Mouse (Mus musculus): Measurements from ENCODE around the gene Kif26b. TPM values are rescaled to one million over a fixed set of nuclear protein-coding genes. Genes with fewer than 3 reads are reported as not detected.

The Kif26b gene
- polyA plus RNA-seq, 1 experiment = 0.25 TPM

DNA sequence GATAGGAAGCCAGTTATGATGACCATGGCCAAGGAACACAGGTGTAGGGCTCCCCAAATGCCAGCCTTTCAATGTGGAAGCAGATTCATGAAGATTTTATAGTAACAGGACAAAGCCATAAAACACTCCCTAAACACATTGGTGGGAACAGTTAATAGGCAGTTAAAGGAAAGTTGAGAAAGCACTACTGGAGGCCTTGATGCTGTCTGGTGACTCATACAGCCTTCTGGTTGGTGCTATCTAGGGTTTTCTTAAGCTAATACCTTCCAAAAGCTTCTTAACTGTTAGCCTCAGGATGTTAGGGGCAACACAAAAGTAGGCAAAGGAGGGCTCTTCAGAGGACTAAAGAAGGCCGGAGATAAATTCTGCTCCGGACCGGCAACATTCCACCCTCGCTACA, 366.7 kb downstream of the Kif26b start:
- H3K4me3 ChIP-seq (ENCODE audit: control insufficient read depth, low read depth, low read length) = no peak overlapping the region
- no peak overlapping the region for H3K27ac ChIP-seq (ENCODE audit: control insufficient read depth, insufficient read depth, low read depth, low read length)
- no peaks in the 10 kb centered on the region for H3K36me3 ChIP-seq (ENCODE audit: control insufficient read depth, insufficient read depth, low read length)
- TF ChIP-seq CTCF (IDR thresholded peaks at IDR 0.05; ENCODE audit: control insufficient read depth, insufficient read depth, insufficient replicate concordance, low read depth, low read length) = no peak
- no peak for TF ChIP-seq POLR2A (IDR thresholded peaks at IDR 0.05; ENCODE audit: control insufficient read depth, low read depth, low read length)
- no peaks in the 10 kb centered on the region for H3K27me3 ChIP-seq (ENCODE audit: control insufficient read depth, insufficient read depth, low read length)
- no peaks in the 10 kb centered on the region for H3K4me1 ChIP-seq (ENCODE audit: control insufficient read depth, insufficient read depth, low read length)

DNA sequence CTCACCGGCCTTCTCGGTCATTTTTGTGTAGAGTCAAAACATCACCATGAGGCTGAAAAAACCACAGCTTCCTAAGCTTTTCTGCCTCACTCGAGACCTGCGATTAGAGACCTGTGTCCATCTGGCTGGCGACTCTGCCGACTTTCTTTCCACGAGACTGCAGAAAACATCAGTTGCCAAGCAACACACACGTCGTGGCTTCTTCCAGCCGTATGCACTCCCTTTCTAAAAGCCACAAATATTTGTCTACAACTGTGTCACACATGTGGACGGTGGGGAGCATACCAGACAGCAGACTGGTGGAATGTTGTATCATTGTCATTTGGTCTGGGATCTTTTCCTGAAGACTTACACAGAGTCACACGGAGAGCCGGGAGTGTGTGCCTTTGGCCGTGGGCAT, 382.0 kb downstream of the Kif26b start:
- Histone ChIP-seq H3K27me3 (ENCODE audit: control insufficient read depth, insufficient read depth, low read length) (no peaks in the 10 kb centered on the region), H3K27ac (ENCODE audit: control insufficient read depth, insufficient read depth, low read depth, low read length) (no peak overlapping the region), H3K4me1 (ENCODE audit: control insufficient read depth, insufficient read depth, low read length) (no peaks in the 10 kb centered on the region), H3K4me3 (ENCODE audit: control insufficient read depth, low read depth, low read length) (no peak overlapping the region), H3K36me3 (ENCODE audit: control insufficient read depth, insufficient read depth, low read length) (no peaks in the 10 kb centered on the region)
- no peak for TF ChIP-seq POLR2A (IDR thresholded peaks at IDR 0.05; ENCODE audit: control insufficient read depth, low read depth, low read length)
- no peak for TF ChIP-seq CTCF (IDR thresholded peaks at IDR 0.05; ENCODE audit: control insufficient read depth, insufficient read depth, insufficient replicate concordance, low read depth, low read length)

DNA sequence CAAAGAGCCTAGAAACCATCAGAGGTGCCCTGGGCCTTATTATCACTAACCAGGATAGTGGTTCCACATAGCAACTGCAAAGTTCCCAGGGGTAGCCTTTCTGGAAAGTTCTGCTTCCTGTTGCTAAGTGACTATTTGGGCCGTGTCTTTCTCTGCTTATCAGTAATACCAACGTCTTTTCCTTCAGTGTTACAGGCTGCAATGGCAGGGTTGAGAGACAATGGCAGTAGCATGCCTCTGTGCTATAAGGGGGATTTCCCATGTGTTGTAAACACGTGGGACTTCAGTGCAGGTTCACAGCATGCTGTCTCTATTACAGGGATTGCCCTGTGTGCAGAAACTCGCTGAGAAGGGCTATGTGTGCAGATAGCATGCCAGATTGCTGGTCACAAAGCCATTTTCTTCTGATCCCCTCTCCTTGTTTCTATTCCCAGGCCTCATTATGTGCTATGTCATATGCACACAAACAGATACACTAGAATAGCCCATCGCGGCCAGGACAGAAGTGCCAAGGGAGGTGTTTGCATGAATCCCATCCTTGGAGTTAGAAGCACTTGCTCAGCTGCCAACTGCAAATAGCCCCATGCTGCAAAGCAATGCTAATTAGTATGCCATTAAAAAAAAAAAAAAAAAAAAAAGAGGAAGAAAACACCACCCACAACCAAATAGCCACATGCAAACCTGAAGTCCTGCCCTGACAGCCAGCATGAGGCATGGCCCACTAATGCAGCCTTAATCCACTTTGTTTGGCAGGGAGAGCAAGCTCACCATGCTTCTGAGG, 384.2 kb downstream of the Kif26b start:
- Histone ChIP-seq H3K4me3 (ENCODE audit: control insufficient read depth, low read depth, low read length) (no peak overlapping the region), H3K27me3 (ENCODE audit: control insufficient read depth, insufficient read depth, low read length) (no peaks in the 10 kb centered on the region), H3K36me3 (ENCODE audit: control insufficient read depth, insufficient read depth, low read length) (no peaks in the 10 kb centered on the region), H3K27ac (ENCODE audit: control insufficient read depth, insufficient read depth, low read depth, low read length) (no peak overlapping the region), H3K4me1 (ENCODE audit: control insufficient read depth, insufficient read depth, low read length) (peaks cover 4% of the 10 kb centered on the region; the same call in 1 of the 2 replicates)
- TF ChIP-seq CTCF (IDR thresholded peaks at IDR 0.05; ENCODE audit: control insufficient read depth, insufficient read depth, insufficient replicate concordance, low read depth, low read length) (no peak), POLR2A (IDR thresholded peaks at IDR 0.05; ENCODE audit: control insufficient read depth, low read depth, low read length) (no peak)

DNA sequence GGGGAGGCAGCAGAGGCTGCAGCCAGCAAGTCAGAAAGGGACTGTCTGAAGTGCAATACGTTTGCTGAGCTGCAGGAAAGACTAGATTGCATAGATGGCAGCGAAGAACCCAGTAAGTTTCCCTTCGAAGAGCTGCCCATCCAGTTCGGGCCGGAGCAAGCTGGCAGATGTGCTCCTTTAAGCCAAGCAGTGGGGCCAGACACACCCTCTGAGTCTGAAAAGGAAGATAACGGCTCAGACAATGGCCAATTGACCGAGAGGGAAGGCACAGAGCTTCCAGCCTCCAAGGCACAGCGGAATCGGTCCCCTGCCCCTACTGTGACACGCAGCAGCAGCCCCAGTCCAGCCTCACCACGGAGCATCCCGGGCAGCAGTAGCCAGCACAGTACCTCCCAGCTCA, 386.1 kb downstream of the Kif26b start:
- no peaks in the 10 kb centered on the region for H3K27me3 ChIP-seq (ENCODE audit: control insufficient read depth, insufficient read depth, low read length)
- H3K4me1 ChIP-seq (ENCODE audit: control insufficient read depth, insufficient read depth, low read length) = peaks cover 5% of the 10 kb centered on the region; the same call in 1 of the 2 replicates
- H3K27ac ChIP-seq (ENCODE audit: control insufficient read depth, insufficient read depth, low read depth, low read length) = no peak overlapping the region
- H3K4me3 ChIP-seq (ENCODE audit: control insufficient read depth, low read depth, low read length) = no peak overlapping the region
- TF ChIP-seq POLR2A (IDR thresholded peaks at IDR 0.05; ENCODE audit: control insufficient read depth, low read depth, low read length) (no peak), CTCF (IDR thresholded peaks at IDR 0.05; ENCODE audit: control insufficient read depth, insufficient read depth, insufficient replicate concordance, low read depth, low read length) (no peak)
- no peaks in the 10 kb centered on the region for H3K36me3 ChIP-seq (ENCODE audit: control insufficient read depth, insufficient read depth, low read length)

DNA sequence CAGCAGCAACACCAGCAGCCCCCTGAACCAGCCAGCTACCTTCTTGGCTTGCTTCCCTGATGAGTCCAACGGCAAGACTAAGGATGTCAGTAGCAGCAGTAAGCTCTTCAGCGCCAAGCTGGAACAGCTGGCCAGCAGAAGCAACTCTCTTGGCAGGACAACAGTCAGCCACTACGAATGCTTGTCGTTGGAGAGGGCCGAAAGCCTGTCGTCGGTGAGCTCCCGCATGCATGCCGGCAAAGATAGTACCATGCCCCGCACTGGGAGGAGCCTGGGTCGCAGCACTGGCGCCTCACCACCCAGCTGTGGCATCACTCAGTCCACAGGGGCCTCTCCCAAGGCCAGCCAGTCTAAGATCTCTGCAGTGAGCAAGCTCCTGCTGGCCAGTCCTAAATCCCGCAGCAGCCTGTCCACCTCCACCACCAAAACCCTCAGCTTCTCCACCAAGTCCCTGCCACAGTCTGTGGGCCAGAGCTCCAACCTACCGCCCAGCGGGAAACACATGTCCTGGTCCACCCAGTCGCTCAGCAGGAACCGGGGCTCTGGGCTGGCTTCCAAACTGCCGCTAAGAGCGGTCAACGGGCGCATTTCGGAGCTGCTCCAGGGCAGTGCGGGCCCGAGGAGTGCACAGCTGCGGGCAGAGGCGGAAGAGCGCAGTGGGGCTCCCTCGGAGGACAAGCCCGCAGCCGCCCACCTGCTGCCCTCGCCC, 388.4 kb downstream of the Kif26b start:
- TF ChIP-seq POLR2A (IDR thresholded peaks at IDR 0.05; ENCODE audit: control insufficient read depth, low read depth, low read length) (no peak), CTCF (IDR thresholded peaks at IDR 0.05; ENCODE audit: control insufficient read depth, insufficient read depth, insufficient replicate concordance, low read depth, low read length) (no peak)
- Histone ChIP-seq H3K27ac (ENCODE audit: control insufficient read depth, insufficient read depth, low read depth, low read length) (no peak overlapping the region), H3K4me1 (ENCODE audit: control insufficient read depth, insufficient read depth, low read length) (peaks cover 5% of the 10 kb centered on the region; the same call in 1 of the 2 replicates), H3K27me3 (ENCODE audit: control insufficient read depth, insufficient read depth, low read length) (no peaks in the 10 kb centered on the region), H3K4me3 (ENCODE audit: control insufficient read depth, low read depth, low read length) (no peak overlapping the region), H3K36me3 (ENCODE audit: control insufficient read depth, insufficient read depth, low read length) (no peaks in the 10 kb centered on the region)

DNA sequence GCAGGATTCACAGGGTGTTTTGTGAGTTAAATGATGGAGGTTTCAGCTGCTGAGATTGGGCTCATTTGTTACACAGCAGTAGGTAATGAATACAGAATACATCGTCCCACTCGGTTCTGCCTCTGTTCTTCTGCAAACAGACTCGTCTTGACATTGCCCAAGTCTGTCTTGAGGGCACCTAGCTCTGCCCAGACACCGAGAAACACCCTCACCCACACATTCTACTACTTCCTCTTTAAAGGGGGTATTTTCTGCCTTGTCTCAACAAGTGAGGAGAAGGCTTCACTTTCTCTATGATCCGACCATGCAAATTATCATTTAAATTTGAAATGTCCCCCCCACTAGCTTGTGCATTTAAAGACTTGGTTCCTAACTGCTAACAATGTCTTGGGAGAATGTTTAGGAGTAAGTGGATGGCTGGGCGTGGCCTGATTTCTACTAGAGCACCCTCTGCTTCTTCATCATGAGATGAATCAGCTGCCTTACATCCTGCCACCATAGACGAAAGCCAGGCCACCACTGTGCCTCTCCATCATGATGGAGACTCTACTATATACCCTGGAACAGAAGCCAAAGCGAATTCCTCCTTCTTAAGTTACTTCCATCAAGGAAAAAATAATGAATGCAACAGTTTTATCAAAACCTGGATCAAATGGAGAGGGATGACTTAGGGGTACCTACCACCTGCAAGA, 395.7 kb downstream of the Kif26b start:
- Histone ChIP-seq H3K27ac (ENCODE audit: control insufficient read depth, insufficient read depth, low read depth, low read length) (no peak overlapping the region), H3K27me3 (ENCODE audit: control insufficient read depth, insufficient read depth, low read length) (no peaks in the 10 kb centered on the region), H3K4me3 (ENCODE audit: control insufficient read depth, low read depth, low read length) (no peak overlapping the region), H3K4me1 (ENCODE audit: control insufficient read depth, insufficient read depth, low read length) (no peaks in the 10 kb centered on the region), H3K36me3 (ENCODE audit: control insufficient read depth, insufficient read depth, low read length) (no peaks in the 10 kb centered on the region)
- no peak for TF ChIP-seq CTCF (IDR thresholded peaks at IDR 0.05; ENCODE audit: control insufficient read depth, insufficient read depth, insufficient replicate concordance, low read depth, low read length)
- no peak for TF ChIP-seq POLR2A (IDR thresholded peaks at IDR 0.05; ENCODE audit: control insufficient read depth, low read depth, low read length)

DNA sequence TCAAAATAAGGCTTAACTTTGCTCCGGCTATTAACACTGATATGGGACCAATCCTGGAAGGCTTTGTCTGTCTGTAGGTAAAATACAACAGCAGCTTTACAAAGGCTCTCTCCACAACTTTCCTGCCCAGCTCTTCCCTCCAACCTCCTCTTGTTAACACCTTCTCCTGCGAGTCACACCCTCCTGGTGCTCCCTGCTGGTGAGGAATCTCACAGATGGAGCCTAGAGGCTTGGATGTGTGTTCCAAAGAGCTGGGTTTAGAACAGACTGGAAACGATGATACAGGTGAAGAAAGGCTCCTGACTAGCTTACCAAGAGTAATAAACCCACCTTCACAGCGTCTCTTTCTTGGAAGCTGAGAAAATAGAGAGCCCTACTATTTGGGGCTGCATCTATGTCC, 400.6 kb downstream of the Kif26b start:
- Histone ChIP-seq H3K27ac (ENCODE audit: control insufficient read depth, insufficient read depth, low read depth, low read length) (no peak overlapping the region), H3K4me3 (ENCODE audit: control insufficient read depth, low read depth, low read length) (no peak overlapping the region), H3K4me1 (ENCODE audit: control insufficient read depth, insufficient read depth, low read length) (no peaks in the 10 kb centered on the region), H3K36me3 (ENCODE audit: control insufficient read depth, insufficient read depth, low read length) (no peaks in the 10 kb centered on the region), H3K27me3 (ENCODE audit: control insufficient read depth, insufficient read depth, low read length) (no peaks in the 10 kb centered on the region)
- TF ChIP-seq CTCF (IDR thresholded peaks at IDR 0.05; ENCODE audit: control insufficient read depth, insufficient read depth, insufficient replicate concordance, low read depth, low read length) (no peak), POLR2A (IDR thresholded peaks at IDR 0.05; ENCODE audit: control insufficient read depth, low read depth, low read length) (no peak)

Measured in testis, adult 2 months (tissue).